Mouse (Mus musculus) CH12.LX (cell line): ENCODE results near the gene Stmn1.

Experiments
- EP300 ChIP-seq: IDR thresholded peaks from 2 replicates; pipeline ENCODE4 v1.6.1; 2011; ENCODE audit warnings: low read length, improper control_type of control experiment
- NRF1 ChIP-seq: IDR thresholded peaks from 2 replicates; pipeline ENCODE4 v1.6.1; 2014; ENCODE audit warnings: low read depth, mild to moderate bottlenecking, inconsistent platforms, low read length, improper control_type of control experiment, moderate library complexity
- SMC3 ChIP-seq: IDR thresholded peaks from 2 replicates; pipeline ENCODE4 v1.6.1; 2011; ENCODE audit warnings: low read depth, low read length, improper control_type of control experiment

- no peak for TF ChIP-seq NRF1
- TF ChIP-seq SMC3 = no peak
- TF ChIP-seq EP300 = no peak
These were observed 24.5 kb upstream of the Stmn1 start for GRCm38 (mm10) chr4:134443589-134443988.
